24 mouse cellular contexts compared by ENCODE assay signal in the genomic region with DNA sequence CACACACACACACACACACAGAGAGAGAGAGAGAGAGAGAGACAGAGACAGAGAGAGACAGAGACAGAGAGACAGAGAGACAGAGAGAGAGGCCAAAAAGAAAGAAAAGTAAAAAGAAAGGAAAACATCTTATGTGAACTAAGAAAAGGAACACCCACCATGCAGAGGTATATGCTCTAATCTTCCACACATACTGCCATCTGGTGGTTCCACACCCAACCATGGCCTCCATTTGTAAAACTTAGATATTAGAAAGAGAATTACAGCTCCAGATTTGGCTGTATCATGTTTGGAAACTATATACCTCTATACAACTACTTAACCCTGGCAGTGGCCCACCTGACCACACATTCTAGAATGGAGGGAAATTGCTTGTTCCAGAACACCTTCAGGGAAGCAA. TPM values are rescaled to one million over a fixed set of nuclear protein-coding genes. Genes with fewer than 3 reads are reported as not detected.
DNase-seq lines count a peak whose midpoint lies in the region; ATAC-seq and TF ChIP-seq lines count a peak whose summit lies in the region.
"Had no signal": no experiment of that assay in that cellular context is flagged by ENCODE, and none has a peak within 500 bp of the region (broad histone marks: within the 10 kb centered on the region; RNA-seq: fewer than 3 reads in every experiment).

No protein-coding gene starts in this region.

- no peak for TF ChIP-seq EP300 in CH12.LX (IDR thresholded peaks at IDR 0.05; ENCODE audit: low read length)

- H3K4me1 ChIP-seq in kidney, postnatal 0 days (replicated peaks; ENCODE audit: insufficient read depth, low read length), result no peaks in the 10 kb centered on the region
- no peaks in the 10 kb centered on the region for H3K4me1 ChIP-seq in kidney, embryonic 15.5 days
- H3K4me1 ChIP-seq in CH12.LX (ENCODE audit: control insufficient read depth in 1 of 2, insufficient read depth in 2 of 2), result no peaks in the 10 kb centered on the region
- H3K4me1 ChIP-seq: embryonic facial prominence, embryonic 12.5 days; heart, embryonic 15.5 days; neural tube, embryonic 12.5 days had no signal

- TF ChIP-seq RAD21 in CH12.LX (IDR thresholded peaks at IDR 0.05; ENCODE audit: low read depth, low read length), result no peak

- no peak for ATAC-seq in cerebellum, adult (ENCODE audit: insufficient number of reproducible peaks, low FRiP score, low TSS enrichment)
- no peak for ATAC-seq in kidney, postnatal 0 days (replicated peaks; ENCODE audit: low FRiP score, low read depth)
- ATAC-seq in kidney, embryonic 15.5 days (replicated peaks; ENCODE audit: low FRiP score), result no peak
- 0 out of 2 replicates have a peak, but pooled peaks have one; percentile 49 for ATAC-seq in megakaryocyte-erythroid progenitor cell, adult 5-6 weeks (replicated peaks; ENCODE audit: low FRiP score, low TSS enrichment, poor library complexity, severe bottlenecking)

- H3K27ac ChIP-seq in kidney, postnatal 0 days, result no peak overlapping the region
- H3K27ac ChIP-seq in kidney, embryonic 15.5 days, result no peak overlapping the region
- H3K27ac ChIP-seq in CH12.LX (ENCODE audit: insufficient read depth, low read depth), result no peak overlapping the region
- H3K27ac ChIP-seq: embryonic facial prominence, embryonic 12.5 days; forebrain, embryonic 10.5 days; heart, embryonic 15.5 days; hindbrain, embryonic 14.5 days; macrophage; neural tube, embryonic 12.5 days had no signal

- no peak overlapping the region for H3K4me2 ChIP-seq in kidney, postnatal 0 days (ENCODE audit: low read length)
- no peak overlapping the region for H3K4me2 ChIP-seq in kidney, embryonic 15.5 days
- H3K4me2 ChIP-seq in CH12.LX (ENCODE audit: insufficient read depth, low read depth, poor library complexity, severe bottlenecking), result no peak overlapping the region
- H3K4me2 ChIP-seq: embryonic facial prominence, embryonic 12.5 days; heart, embryonic 15.5 days; hindbrain, embryonic 14.5 days; neural tube, embryonic 12.5 days had no signal

- no peaks in the 10 kb centered on the region for H3K36me3 ChIP-seq in kidney, postnatal 0 days (ENCODE audit: insufficient read depth, low read length)
- peaks cover 18% of the 10 kb centered on the region; the same call in 1 of the 2 replicates for H3K36me3 ChIP-seq in kidney, embryonic 15.5 days
- peaks cover 0 to 25% of the 10 kb centered on the region in 2 experiments for H3K36me3 ChIP-seq in CH12.LX (replicated peaks in 1 of 2; ENCODE audit: control insufficient read depth in 1 of 2, insufficient read depth in 1 of 2, low read length in 1 of 2)

- TF ChIP-seq CTCF in kidney, postnatal 0 days (IDR thresholded peaks at IDR 0.05; ENCODE audit: low read depth), result peak; percentile 48
- TF ChIP-seq CTCF in CH12.LX (conservative IDR thresholded peaks at IDR 0.05 in 1 of 2, IDR thresholded peaks at IDR 0.05 in 1 of 2; ENCODE audit: low read depth in 2 of 2, low read length in 2 of 2), result peak in 1 of 2 experiments; percentile 34; a peak in 2 of 4 replicates

- no peak overlapping the region for H3K4me3 ChIP-seq in kidney, postnatal 0 days (replicated peaks; ENCODE audit: low read depth, low read length)
- no peak overlapping the region for H3K4me3 ChIP-seq in kidney, embryonic 15.5 days (replicated peaks)
- H3K4me3 ChIP-seq in CH12.LX (replicated peaks in 1 of 3; ENCODE audit: low read depth in 2 of 3, low read length in 2 of 3, poor library complexity in 1 of 3), result no peak overlapping the region
- H3K4me3 ChIP-seq: embryonic facial prominence, embryonic 12.5 days; forebrain, embryonic 10.5 days; heart, embryonic 15.5 days; neural tube, embryonic 12.5 days had no signal

- H3K9me3 ChIP-seq in kidney, postnatal 0 days (replicated peaks; ENCODE audit: low read length), result no peaks in the 10 kb centered on the region
- H3K9me3 ChIP-seq in kidney, embryonic 15.5 days (replicated peaks), result no peaks in the 10 kb centered on the region
- H3K9me3 ChIP-seq in CH12.LX (replicated peaks; ENCODE audit: low read length), result peaks cover 3% of the 10 kb centered on the region
- H3K9me3 ChIP-seq: embryonic facial prominence, embryonic 12.5 days; forebrain, embryonic 10.5 days; heart, embryonic 15.5 days; neural tube, embryonic 12.5 days had no signal

- no peaks in the 10 kb centered on the region for H3K27me3 ChIP-seq in kidney, postnatal 0 days (ENCODE audit: insufficient read depth, low read length)
- no peaks in the 10 kb centered on the region for H3K27me3 ChIP-seq in kidney, embryonic 15.5 days
- H3K27me3 ChIP-seq in CH12.LX (replicated peaks), result no peaks in the 10 kb centered on the region
- H3K27me3 ChIP-seq: embryonic facial prominence, embryonic 12.5 days; heart, embryonic 15.5 days; neural tube, embryonic 12.5 days had no signal

- in situ Hi-C loops in CH12.LX (cut with MboI; ENCODE audit: low pct_ligation_motif_present, low pct_unique_long_range_greater_than_20kb, low sequenced_read_pairs), result no loop called here

- H3K9ac ChIP-seq in kidney, postnatal 0 days (ENCODE audit: low read depth, low read length), result no peak overlapping the region
- H3K9ac ChIP-seq in kidney, embryonic 15.5 days, result no peak overlapping the region
- no peak overlapping the region for H3K9ac ChIP-seq in CH12.LX (ENCODE audit: insufficient read depth, low read depth)
- H3K9ac ChIP-seq: embryonic facial prominence, embryonic 12.5 days; heart, embryonic 15.5 days; hindbrain, embryonic 14.5 days; neural tube, embryonic 12.5 days had no signal

- peak; percentile 40 to 50 for DNase-seq in cerebellum, postnatal 14 days
- no peak for DNase-seq in kidney, postnatal 0 days (ENCODE audit: low spot score)
- DNase-seq in CH12.LX (ENCODE audit: extremely low read depth), result no peak
- DNase-seq in heart, adult 9 months (ENCODE audit: low spot score in 2 of 2), result no peak
- no peak for DNase-seq in kidney, adult 8-10 months
- DNase-seq: adrenal gland, postnatal 14 days; B cell, adult 2 months; cerebellum, adult 9-11 months; kidney, adult 2 months; thymus, adult 18-20 months had no signal

- dilution Hi-C loops in CH12.LX (cut with MboI; ENCODE audit: extremely low pct_ligation_motif_present, extremely low pct_unique_long_range_greater_than_20kb, low sequenced_read_pairs), result no loop called here

- TF ChIP-seq POLR2A in CH12.LX (IDR thresholded peaks at IDR 0.05; ENCODE audit: low read depth, low read length), result no peak

- no peaks in the 10 kb centered on the region for H3K79me2 ChIP-seq in CH12.LX (replicated peaks; ENCODE audit: control insufficient read depth, extremely low read depth, insufficient read depth, poor library complexity, severe bottlenecking)

TF ChIP-seq in CH12.LX, 34 proteins besides CTCF, POLR2A, EP300 and RAD21:
- TF ChIP-seq CHD1 (IDR thresholded peaks at IDR 0.05; ENCODE audit: low read depth, low read length) (no peak), SMC3 (IDR thresholded peaks at IDR 0.05; ENCODE audit: low read depth, low read length) (peak; percentile 29)

RNA-seq across cellular contexts. Expression of a gene that starts 14.5 kb away (rescaled TPM):
- not detected in 2 replicates for polyA plus RNA-seq in kidney, postnatal 0 days (2015; fragmentation: Nextera tagmentation; extraction: Ambion mirVana)
- polyA plus RNA-seq in kidney, embryonic 15.5 days (2015; fragmentation: Nextera tagmentation; extraction: Ambion mirVana), result not detected in 2 replicates
- total RNA-seq in CH12.LX (2012; rRNA removed) (not detected in 2 replicates), CH12.LX (2014; rRNA removed) (not detected in 2 replicates)
- not detected in 2 replicates for polyA plus RNA-seq in CH12.LX (2012; ENCODE audit: insufficient read length, low read depth)
- not detected in 2 replicates for total RNA-seq in megakaryocyte-erythroid progenitor cell, adult 5-6 weeks (2014; fragmentation: Nextera tagmentation)
- not detected in 2 replicates for total RNA-seq in megakaryocyte-erythroid progenitor cell, adult 5-6 weeks (2017)
- total RNA-seq: adrenal gland, postnatal 14 days; ES-E14; granulocyte monocyte progenitor cell, adult 5-6 weeks; layer of hippocampus, adult 18-20 months had no signal
- polyA plus RNA-seq: embryonic facial prominence, embryonic 12.5 days; forebrain, embryonic 10.5 days; heart, embryonic 15.5 days; hindbrain, embryonic 14.5 days; kidney, adult 2 months; limb, embryonic 14.5 days; liver, embryonic 16.5 days; macrophage; neural tube, embryonic 12.5 days had no signal

Comparison
In these comparisons a context has a peak if more than half of its experiments do, and no peak if none do; other contexts are left out.
1. DNase-seq: peak in cerebellum, postnatal 14 days (2 of 2); none in kidney, postnatal 0 days (single experiment), CH12.LX (single experiment), heart, adult 9 months (0 of 2) and kidney, adult 8-10 months (0 of 2).